Mouse (Mus musculus): ENCODE data around the gene Gclm.
A peak's percentile ranks its signal among the peaks of the same experiment; 100 is the strongest.
"Not testable (repeated sequence)": the region's sequence is repeated elsewhere in the genome, so short reads cannot be mapped to it uniquely, and the experiment has no call there.

The Gclm gene

GRCm38 (mm10) chr3:122245215-122245877 lies at the start of gene Gclm:
Gclm (plus strand) TSS chr3:122245557.
- peak; percentile 98 for DNase-seq (ENCODE audit: low read depth, low spot score)

- DNase-seq (ENCODE audit: low read depth, low spot score), result no peak
These were observed 48.6 kb upstream of the Gclm start for GRCm38 (mm10) chr3:122196621-122197298.

GRCm38 (mm10) chr3:122198532-122198931 lies 46.8 kb upstream of the Gclm start:
- no peak for DNase-seq (ENCODE audit: low read depth, low spot score)

GRCm38 (mm10) chr3:122198966-122199381 lies 46.4 kb upstream of the Gclm start:
- DNase-seq (ENCODE audit: low read depth, low spot score), result peak; percentile 42

- no peak for DNase-seq (ENCODE audit: low read depth, low spot score)
These were observed 45.8 kb upstream of the Gclm start for GRCm38 (mm10) chr3:122199600-122199999.

- no peak for DNase-seq (ENCODE audit: low read depth, low spot score)
These were observed 45.3 kb upstream of the Gclm start for GRCm38 (mm10) chr3:122200017-122200416.

- DNase-seq (ENCODE audit: low read depth, low spot score), result no peak
These were observed 44.9 kb upstream of the Gclm start for GRCm38 (mm10) chr3:122200447-122200846.

GRCm38 (mm10) chr3:122202307-122202732 lies 43.0 kb upstream of the Gclm start:
- DNase-seq (ENCODE audit: low read depth, low spot score), result no peak

- no peak for DNase-seq (ENCODE audit: low read depth, low spot score)
These were observed 41.6 kb upstream of the Gclm start for GRCm38 (mm10) chr3:122203675-122204329.

- DNase-seq (ENCODE audit: low read depth, low spot score), result peak; percentile 26
These were observed 39.6 kb upstream of the Gclm start for GRCm38 (mm10) chr3:122205753-122206152.

GRCm38 (mm10) chr3:122206279-122207070 lies 38.9 kb upstream of the Gclm start:
- DNase-seq (ENCODE audit: low read depth, low spot score), result peak; percentile 97

GRCm38 (mm10) chr3:122207766-122208165 lies 37.6 kb upstream of the Gclm start:
- peak; percentile 92 for DNase-seq (ENCODE audit: low read depth, low spot score)

- DNase-seq (ENCODE audit: low read depth, low spot score), result peak; percentile 33
These were observed 36.8 kb upstream of the Gclm start for GRCm38 (mm10) chr3:122208296-122209225.

GRCm38 (mm10) chr3:122209511-122209910 lies 35.8 kb upstream of the Gclm start:
- no peak for DNase-seq (ENCODE audit: low read depth, low spot score)

- DNase-seq (ENCODE audit: low read depth, low spot score), result no peak
These were observed 34.9 kb upstream of the Gclm start for GRCm38 (mm10) chr3:122210434-122210833.

- DNase-seq (ENCODE audit: low read depth, low spot score), result no peak
These were observed 34.5 kb upstream of the Gclm start for GRCm38 (mm10) chr3:122210846-122211245.

- DNase-seq (ENCODE audit: low read depth, low spot score), result no peak
These were observed 33.8 kb upstream of the Gclm start for GRCm38 (mm10) chr3:122211446-122212125.

GRCm38 (mm10) chr3:122221240-122222036 lies 23.9 kb upstream of the Gclm start:
- DNase-seq (ENCODE audit: low read depth, low spot score), result no peak

- not testable (repeated sequence) for DNase-seq (ENCODE audit: low read depth, low spot score)
These were observed 18.4 kb upstream of the Gclm start for GRCm38 (mm10) chr3:122226972-122227371.
